Mouse (Mus musculus) forebrain, embryonic 11.5 days (tissue): ENCODE data around the gene Klc1. TPM values are rescaled to one million over a fixed set of nuclear protein-coding genes. Genes with fewer than 3 reads are reported as not detected.

Experiments used
- ATAC-seq: fragments of 200-750 bp; cut with Nextera tagmentation; replicated peaks from 2 replicates; pipeline ENCODE4 v1.8.0; 2017; ENCODE audit warnings: moderate TSS enrichment; ENCODE audit not compliant: low FRiP score
- DNase-seq: peaks from one replicate; pipeline ENCODE4 v3.0.0-alpha.2; 2017; ENCODE audit warnings: low spot score
- H3K27ac ChIP-seq: fragments of 300-500 bp; sonication (generic); 2 replicates; pipeline ENCODE4 v1.5.1; 2014; ENCODE audit warnings: low read depth, low read length
- H3K27me3 ChIP-seq: fragments of 300-500 bp; sonication (generic); 2 replicates; pipeline ENCODE4 v1.6.1; 2014; ENCODE audit warnings: mild to moderate bottlenecking, low read length, mixed read lengths; ENCODE audit not compliant: control insufficient read depth, insufficient read depth
- H3K36me3 ChIP-seq: fragments of 300-500 bp; sonication (generic); 2 replicates; pipeline ENCODE4 v1.6.1; 2014; ENCODE audit warnings: mild to moderate bottlenecking, low read length, moderate library complexity, mixed read lengths; ENCODE audit not compliant: control insufficient read depth, insufficient read depth
- H3K4me1 ChIP-seq: fragments of 300-500 bp; sonication (generic); replicated peaks from 2 replicates; pipeline ENCODE4 v1.6.1; 2014; ENCODE audit warnings: low read length, mixed read lengths; ENCODE audit not compliant: control insufficient read depth, insufficient read depth
- H3K4me2 ChIP-seq: fragments of 300-500 bp; sonication (generic); 2 replicates; pipeline ENCODE4 v1.6.1; 2014; ENCODE audit warnings: low read depth, mild to moderate bottlenecking, low read length, moderate library complexity, mixed read lengths; ENCODE audit not compliant: severe bottlenecking
- H3K4me3 ChIP-seq: fragments of 300-500 bp; sonication (generic); 2 replicates; pipeline ENCODE4 v1.5.1; 2014; ENCODE audit warnings: low read depth, low read length
- H3K9ac ChIP-seq: fragments of 300-500 bp; sonication (generic); 2 replicates; pipeline ENCODE4 v1.6.1; 2014; ENCODE audit warnings: low read length
- H3K9me3 ChIP-seq: fragments of 300-500 bp; sonication (generic); 2 replicates; pipeline ENCODE4 v1.6.1; 2016; ENCODE audit warnings: low read length, mixed read lengths; ENCODE audit not compliant: control insufficient read depth
- WGBS: fragments of 180-500 bp; shearing (Covaris S2); extraction: QIAGEN DNeasy Blood & Tissue Kit; methylation state at CpG from one replicate; pipeline ENCODE4 v1.1.7; 2014; 5-methylcytosine and 5-hydroxymethylcytosine counted together
- polyA plus RNA-seq: library from polyadenylated mRNA; unstranded; fragments of >200 nt; fragmentation: Nextera tagmentation; extraction: Ambion mirVana; gene quantifications from 2 replicates; pipeline ENCODE4 v1.2.1, GENCODE M21; 2014

Gene Klc1
- polyA plus RNA-seq, 1 experiment from 2014 or later = 226 TPM

GRCm38 (mm10) chr12:111791474-111792104 is 32.9 kb downstream of the Klc1 start:
- Histone ChIP-seq H3K4me1 (no peaks in the 10 kb centered on the region), H3K9me3 (no peaks in the 10 kb centered on the region), H3K4me3 (no peak overlapping the region), H3K36me3 (peaks cover 16% of the 10 kb centered on the region; the same call in 1 of the 2 replicates), H3K27me3 (no peaks in the 10 kb centered on the region), H3K9ac (no peak overlapping the region), H3K27ac (no peak overlapping the region), H3K4me2 (no peak overlapping the region)
- WGBS = 93% methylated on average over 13 of the region's 13 CpGs
- ATAC-seq (no peak), DNase-seq (no peak)

- no peaks in the 10 kb centered on the region for H3K4me1 ChIP-seq
- WGBS = 92% methylated on average over 22 of the region's 22 CpGs
- no peak overlapping the region for H3K4me2 ChIP-seq
- no peaks in the 10 kb centered on the region for H3K9me3 ChIP-seq
- no peak overlapping the region for H3K4me3 ChIP-seq
- no peaks in the 10 kb centered on the region for H3K27me3 ChIP-seq
- peaks cover 7% of the 10 kb centered on the region; the same call in 1 of the 2 replicates for H3K36me3 ChIP-seq
- no peak overlapping the region for H3K9ac ChIP-seq
- no peak for ATAC-seq
- no peak overlapping the region for H3K27ac ChIP-seq
- DNase-seq = no peak
Observed at GRCm38 (mm10) chr12:111794102-111794501, 35.5 kb downstream of the Klc1 start.

DNA sequence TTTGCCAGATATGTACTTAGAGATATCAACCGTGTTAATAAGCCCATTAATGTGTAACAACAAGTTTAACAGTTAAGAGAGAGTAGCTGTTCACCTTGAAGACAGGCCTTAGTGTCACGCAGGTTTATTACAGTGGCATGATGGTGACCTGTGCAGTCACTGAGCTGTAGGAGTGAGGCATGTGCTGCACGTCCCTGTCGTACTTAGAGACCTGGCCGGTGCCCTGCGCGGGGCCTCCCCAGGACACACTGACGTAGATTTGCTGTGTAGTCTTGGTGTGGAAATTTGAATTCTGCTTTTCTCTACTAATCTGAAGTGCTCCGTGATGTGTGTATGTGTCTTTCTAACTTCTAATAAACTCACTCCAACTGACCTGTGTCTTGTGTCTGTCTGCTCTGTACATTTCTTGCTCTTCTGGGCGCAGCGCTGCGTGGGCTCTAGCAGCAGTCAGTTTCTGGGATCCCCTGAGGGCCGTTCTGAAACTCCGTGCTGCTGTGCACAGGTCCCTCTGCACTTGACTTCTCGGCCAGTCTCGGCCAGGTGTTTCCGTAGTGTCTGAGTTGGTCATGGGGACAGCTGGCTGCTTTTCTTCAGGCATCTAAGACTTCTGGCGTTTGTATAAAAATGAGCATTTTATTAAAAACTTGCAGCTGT is 36.0 kb downstream of the Klc1 start:
- WGBS = 97% methylated on average over 18 of the region's 18 CpGs
- Histone ChIP-seq H3K9me3 (no peaks in the 10 kb centered on the region), H3K36me3 (peaks cover 7% of the 10 kb centered on the region; the same call in 1 of the 2 replicates), H3K27me3 (no peaks in the 10 kb centered on the region), H3K4me1 (no peaks in the 10 kb centered on the region), H3K9ac (no peak overlapping the region), H3K27ac (no peak overlapping the region), H3K4me3 (no peak overlapping the region), H3K4me2 (no peak overlapping the region)
- DNase-seq (no peak), ATAC-seq (no peak)

DNA sequence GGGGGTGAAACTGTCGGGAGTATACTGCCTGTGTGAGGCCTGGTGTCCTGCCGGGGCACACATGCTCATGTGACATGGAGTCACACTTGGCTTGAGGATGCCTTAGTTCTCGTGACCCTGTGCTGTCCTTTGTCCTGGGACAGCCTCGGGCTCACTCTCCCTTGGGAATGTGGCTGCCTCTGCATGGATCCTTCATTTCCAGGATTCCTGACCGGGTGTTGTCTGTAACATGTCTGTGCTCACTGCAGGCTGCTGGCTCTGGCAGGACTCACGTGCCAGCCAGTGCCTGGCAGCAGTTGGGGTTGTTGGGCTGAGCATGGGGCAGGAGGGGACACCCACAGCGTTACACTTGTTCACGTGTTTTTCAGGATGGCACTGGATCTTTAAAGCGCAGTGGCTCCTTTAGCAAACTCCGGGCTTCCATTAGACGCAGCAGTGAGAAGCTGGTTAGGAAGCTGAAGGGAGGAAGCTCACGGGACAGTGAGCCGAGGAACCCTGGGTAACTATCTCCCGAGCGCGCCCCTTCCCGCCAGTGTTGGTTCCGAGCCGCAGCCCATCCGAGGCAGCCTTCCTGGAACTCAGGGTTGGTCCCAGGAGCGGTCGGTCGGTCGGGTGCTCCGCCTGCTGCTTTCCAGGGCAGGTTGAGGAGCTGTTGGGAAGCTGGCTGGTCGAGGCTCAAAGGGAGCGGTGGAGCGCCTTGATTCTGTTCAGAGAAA is 36.7 kb downstream of the Klc1 start:
- no peak overlapping the region for H3K9ac ChIP-seq
- no peaks in the 10 kb centered on the region for H3K4me1 ChIP-seq
- no peak overlapping the region for H3K4me2 ChIP-seq
- DNase-seq (no peak), ATAC-seq (no peak)
- H3K9me3 ChIP-seq = no peaks in the 10 kb centered on the region
- WGBS = 91% methylated on average over 28 of the region's 28 CpGs
- H3K27me3 ChIP-seq = no peaks in the 10 kb centered on the region
- H3K4me3 ChIP-seq = no peak overlapping the region
- H3K36me3 ChIP-seq = peaks cover 7% of the 10 kb centered on the region; the same call in 1 of the 2 replicates
- no peak overlapping the region for H3K27ac ChIP-seq

- Histone ChIP-seq H3K27me3 (no peaks in the 10 kb centered on the region), H3K9me3 (no peaks in the 10 kb centered on the region), H3K36me3 (peaks cover 5% of the 10 kb centered on the region; the same call in 1 of the 2 replicates), H3K27ac (no peak overlapping the region), H3K4me1 (no peaks in the 10 kb centered on the region), H3K4me3 (no peak overlapping the region), H3K9ac (no peak overlapping the region), H3K4me2 (no peak overlapping the region)
- DNase-seq (no peak), ATAC-seq (no peak)
- 90% methylated on average over 8 of the region's 8 CpGs for WGBS
Observed at GRCm38 (mm10) chr12:111797251-111797650, 38.6 kb downstream of the Klc1 start.

DNA sequence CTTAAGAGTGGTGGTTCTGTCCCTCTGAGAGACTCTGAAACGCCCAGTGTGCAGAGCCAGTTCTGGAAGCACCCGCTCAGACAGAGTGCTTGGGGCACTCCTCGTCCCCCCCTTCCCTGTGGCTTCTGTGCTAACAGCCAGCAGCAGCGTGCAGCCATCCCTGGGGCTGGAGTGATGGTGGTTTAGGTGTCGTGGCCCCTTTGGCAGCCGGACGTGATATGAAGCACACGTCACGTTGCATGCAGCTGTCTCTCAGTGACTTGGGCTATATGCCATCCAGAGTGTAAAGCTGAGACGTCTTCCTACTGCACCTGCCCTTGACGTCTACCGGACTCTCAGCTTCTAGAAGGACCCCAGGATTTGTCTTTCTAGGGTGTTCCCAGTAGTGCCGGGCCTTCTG is 39.8 kb downstream of the Klc1 start:
- Histone ChIP-seq H3K9ac (no peak overlapping the region), H3K4me1 (no peaks in the 10 kb centered on the region), H3K36me3 (peaks cover 7% of the 10 kb centered on the region; the same call in 1 of the 2 replicates), H3K9me3 (no peaks in the 10 kb centered on the region), H3K27me3 (no peaks in the 10 kb centered on the region), H3K27ac (no peak overlapping the region), H3K4me2 (no peak overlapping the region), H3K4me3 (no peak overlapping the region)
- 94% methylated on average over 13 of the region's 13 CpGs for WGBS
- ATAC-seq (no peak), DNase-seq (no peak)

- H3K27me3 ChIP-seq = no peaks in the 10 kb centered on the region
- no peaks in the 10 kb centered on the region for H3K9me3 ChIP-seq
- no peak overlapping the region for H3K4me3 ChIP-seq
- DNase-seq (no peak), ATAC-seq (no peak)
- no peak overlapping the region for H3K4me2 ChIP-seq
- H3K36me3 ChIP-seq = peaks cover 8% of the 10 kb centered on the region
- no peaks in the 10 kb centered on the region for H3K4me1 ChIP-seq
- 89% methylated on average over 10 of the region's 10 CpGs for WGBS
- H3K9ac ChIP-seq = no peak overlapping the region
- H3K27ac ChIP-seq = no peak overlapping the region
Observed at GRCm38 (mm10) chr12:111800459-111801183, 42.0 kb downstream of the Klc1 start.

- no peak for ATAC-seq
- DNase-seq = no peak
Observed at GRCm38 (mm10) chr12:111803538-111803937, 44.9 kb downstream of the Klc1 start.

More at GRCm38 (mm10) chr12:111803538-111803937, 44.9 kb downstream of the Klc1 start:
- H3K36me3 ChIP-seq = peaks cover 10% of the 10 kb centered on the region
- no peak overlapping the region for H3K4me3 ChIP-seq
- no peaks in the 10 kb centered on the region for H3K27me3 ChIP-seq
- H3K4me2 ChIP-seq = no peak overlapping the region
- no peaks in the 10 kb centered on the region for H3K9me3 ChIP-seq
- H3K9ac ChIP-seq = no peak overlapping the region
- no peak overlapping the region for H3K27ac ChIP-seq
- H3K4me1 ChIP-seq = no peaks in the 10 kb centered on the region
- 94% methylated on average over 5 of the region's 5 CpGs for WGBS
